ENCODE assay signal across 9 mouse cellular contexts in genomic region chr10:13018510-13018909, GRCm38 (mm10). TPM values are rescaled to one million over a fixed set of nuclear protein-coding genes. Genes with fewer than 3 reads are reported as not detected.
DNase-seq lines count a peak whose midpoint lies in the region; ATAC-seq and TF ChIP-seq lines count a peak whose summit lies in the region.
"Had no signal": no experiment of that assay in that cellular context is flagged by ENCODE, and none has a peak within 500 bp of the region (broad histone marks: within the 10 kb centered on the region; RNA-seq: fewer than 3 reads in every experiment).

No protein-coding gene starts in this region.

- peaks cover 3 to 18% of the 10 kb centered on the region in 2 experiments; a peak in 3 of 4 replicates for H3K4me1 ChIP-seq in CH12.LX (ENCODE audit: control insufficient read depth in 1 of 2, insufficient read depth in 2 of 2)
- H3K4me1 ChIP-seq in forebrain, embryonic 14.5 days (ENCODE audit: control insufficient read depth, insufficient read depth, low read length), result no peaks in the 10 kb centered on the region
- H3K4me1 ChIP-seq: limb, embryonic 15.5 days; stomach, embryonic 15.5 days had no signal

- no peaks in the 10 kb centered on the region for H3K27me3 ChIP-seq in CH12.LX (replicated peaks)
- H3K27me3 ChIP-seq in forebrain, embryonic 14.5 days (replicated peaks; ENCODE audit: control insufficient read depth, insufficient read depth, low read length), result no peaks in the 10 kb centered on the region
- H3K27me3 ChIP-seq: limb, embryonic 15.5 days; stomach, embryonic 15.5 days had no signal

- H3K4me3 ChIP-seq in CH12.LX (replicated peaks in 1 of 3; ENCODE audit: low read depth in 2 of 3, low read length in 2 of 3, poor library complexity in 1 of 3), result no peak overlapping the region
- no peak overlapping the region for H3K4me3 ChIP-seq in forebrain, embryonic 14.5 days (ENCODE audit: low read depth, low read length)
- H3K4me3 ChIP-seq: limb, embryonic 15.5 days; stomach, embryonic 15.5 days had no signal

- dilution Hi-C loops in CH12.LX (cut with MboI; ENCODE audit: extremely low pct_ligation_motif_present, extremely low pct_unique_long_range_greater_than_20kb, low sequenced_read_pairs), result no loop called here

- H3K36me3 ChIP-seq in CH12.LX (replicated peaks in 1 of 2; ENCODE audit: control insufficient read depth in 1 of 2, insufficient read depth in 1 of 2, low read length in 1 of 2), result peaks cover 0 to 1% of the 10 kb centered on the region in 2 experiments
- H3K36me3 ChIP-seq in forebrain, embryonic 14.5 days (ENCODE audit: control insufficient read depth, insufficient read depth, low read length), result no peaks in the 10 kb centered on the region
- H3K36me3 ChIP-seq: limb, embryonic 15.5 days; stomach, embryonic 15.5 days had no signal

- WGBS in forebrain, embryonic 14.5 days, result 65% methylated on average over 7 of the region's 7 CpGs

- H3K27ac ChIP-seq in CH12.LX (ENCODE audit: insufficient read depth, low read depth), result no peak overlapping the region
- H3K27ac ChIP-seq in forebrain, embryonic 14.5 days (ENCODE audit: low read depth, low read length), result no peak overlapping the region
- H3K27ac ChIP-seq: limb, embryonic 15.5 days; stomach, embryonic 15.5 days had no signal

- peak; percentile 33 to 56 for DNase-seq in layer of hippocampus, postnatal 10 days (ENCODE audit: low spot score in 2 of 2)
- DNase-seq in layer of hippocampus, adult 9-11 months, result no peak
- DNase-seq in CH12.LX (ENCODE audit: extremely low read depth) (peak; percentile 33), MN1 (ENCODE audit: low spot score) (peak; percentile 59)
- peak; percentile 54 for DNase-seq in forebrain, embryonic 14.5 days (ENCODE audit: low spot score)

- no peaks in the 10 kb centered on the region for H3K79me2 ChIP-seq in CH12.LX (replicated peaks; ENCODE audit: control insufficient read depth, extremely low read depth, insufficient read depth, poor library complexity, severe bottlenecking)

- TF ChIP-seq EP300 in CH12.LX (IDR thresholded peaks at IDR 0.05; ENCODE audit: low read length), result no peak

- no peak for TF ChIP-seq POLR2A in CH12.LX (IDR thresholded peaks at IDR 0.05; ENCODE audit: low read depth, low read length)

- in situ Hi-C loops in CH12.LX (cut with MboI; ENCODE audit: low pct_ligation_motif_present, low pct_unique_long_range_greater_than_20kb, low sequenced_read_pairs), result loop anchor here (5.0 kb wide), 1 partner anchor 404 kb away; no protein-coding TSS in a partner anchor

- peak; percentile 37 to 81; a peak in 3 of 4 replicates for TF ChIP-seq CTCF in CH12.LX (conservative IDR thresholded peaks at IDR 0.05 in 1 of 2, IDR thresholded peaks at IDR 0.05 in 1 of 2; ENCODE audit: low read depth in 2 of 2, low read length in 2 of 2)

- H3K4me2 ChIP-seq in CH12.LX (ENCODE audit: insufficient read depth, low read depth, poor library complexity, severe bottlenecking), result no peak overlapping the region
- H3K4me2 ChIP-seq in forebrain, embryonic 14.5 days (ENCODE audit: low read length), result no peak overlapping the region
- H3K4me2 ChIP-seq: limb, embryonic 15.5 days; stomach, embryonic 15.5 days had no signal

- TF ChIP-seq RAD21 in CH12.LX (IDR thresholded peaks at IDR 0.05; ENCODE audit: low read depth, low read length), result peak; percentile 74

- no peak overlapping the region for H3K9ac ChIP-seq in CH12.LX (ENCODE audit: insufficient read depth, low read depth)
- H3K9ac ChIP-seq in forebrain, embryonic 14.5 days (ENCODE audit: low read length), result no peak overlapping the region
- H3K9ac ChIP-seq: limb, embryonic 15.5 days; stomach, embryonic 15.5 days had no signal

- H3K9me3 ChIP-seq in CH12.LX (replicated peaks; ENCODE audit: low read length), result no peaks in the 10 kb centered on the region
- H3K9me3 ChIP-seq in forebrain, embryonic 14.5 days (replicated peaks; ENCODE audit: control insufficient read depth, low read length), result no peaks in the 10 kb centered on the region
- H3K9me3 ChIP-seq: limb, embryonic 15.5 days; stomach, embryonic 15.5 days had no signal

- ATAC-seq in forebrain, embryonic 14.5 days, result peak; percentile 64; the same call in 1 of the 2 replicates
- ATAC-seq in megakaryocyte-erythroid progenitor cell, adult 5-6 weeks (replicated peaks; ENCODE audit: low FRiP score, low TSS enrichment, poor library complexity, severe bottlenecking), result peak; percentile 69; the same call in 1 of the 2 replicates
- ATAC-seq in monocyte, adult 5-6 weeks (replicated peaks; ENCODE audit: insufficient number of reproducible peaks, low FRiP score, low TSS enrichment, poor library complexity, severe bottlenecking), result no peak

TF ChIP-seq in CH12.LX, 34 proteins besides CTCF, POLR2A, EP300 and RAD21:
- peak; percentile 82 for TF ChIP-seq SMC3 (IDR thresholded peaks at IDR 0.05; ENCODE audit: low read depth, low read length)
- TF ChIP-seq ZC3H11A (IDR thresholded peaks at IDR 0.05; ENCODE audit: low read depth, low read length), result peak; percentile 34
- TF ChIP-seq ELF1 (IDR thresholded peaks at IDR 0.05; ENCODE audit: low read depth, low read length), result no peak
- TF ChIP-seq MAX (IDR thresholded peaks at IDR 0.05; ENCODE audit: low read length), result no peak

RNA-seq across cellular contexts. Expression of gene Sf3b5, which starts 13.4 kb away (rescaled TPM):
- total RNA-seq in layer of hippocampus, postnatal 10 days (2021), result 1 to 10 TPM; 8.4 to 9.9 TPM
- total RNA-seq in CH12.LX (2012; rRNA removed) (49.1 and 49.6 TPM in 2 replicates), CH12.LX (2014; rRNA removed) (41.8 and 51.3 TPM in 2 replicates)
- 36.6 and 41.9 TPM in 2 replicates for polyA plus RNA-seq in CH12.LX (2012; ENCODE audit: insufficient read length, low read depth)
- polyA plus RNA-seq in forebrain, embryonic 14.5 days (2014; fragmentation: Nextera tagmentation; extraction: Ambion mirVana), result 32.5 and 36.8 TPM in 2 replicates
- total RNA-seq in megakaryocyte-erythroid progenitor cell, adult 5-6 weeks (2014; fragmentation: Nextera tagmentation), result 20.3 and 28.6 TPM in 2 replicates
- total RNA-seq in megakaryocyte-erythroid progenitor cell, adult 5-6 weeks (2017), result 20.3 and 23.7 TPM in 2 replicates
- 9.3 to 13.9 TPM (median 10.2 TPM) in 3 replicates for total RNA-seq in monocyte, adult 5-6 weeks (2017)

RNA-seq across cellular contexts. Expression of gene Plagl1, which starts 41.8 kb away (rescaled TPM):
- 10 to 100 TPM; 33.5 to 45.3 TPM for total RNA-seq in layer of hippocampus, postnatal 10 days (2021)
- total RNA-seq in CH12.LX (2012; rRNA removed), result 0.42 and 1.7 TPM in 2 replicates
- total RNA-seq in CH12.LX (2014; rRNA removed), result 0.04 and 0.48 TPM in 2 replicates
- 0.22 and 0.87 TPM in 2 replicates for polyA plus RNA-seq in CH12.LX (2012; ENCODE audit: insufficient read length, low read depth)
- polyA plus RNA-seq in forebrain, embryonic 14.5 days (2014; fragmentation: Nextera tagmentation; extraction: Ambion mirVana), result 46.7 and 54.9 TPM in 2 replicates
- total RNA-seq in megakaryocyte-erythroid progenitor cell, adult 5-6 weeks (2014; fragmentation: Nextera tagmentation), result not detected in 2 replicates
- total RNA-seq in megakaryocyte-erythroid progenitor cell, adult 5-6 weeks (2017), result not detected in 2 replicates
- total RNA-seq in monocyte, adult 5-6 weeks (2017), result 0.43 to 1.8 TPM in 2 of 3 replicates, not detected in the other

RNA-seq across cellular contexts. Expression of gene Stx11, which starts 54.4 kb away (rescaled TPM):
- total RNA-seq in layer of hippocampus, postnatal 10 days (2021), result under 1 TPM; 0.36 to 0.71 TPM
- total RNA-seq in CH12.LX (2012; rRNA removed), result 33.7 and 49.8 TPM in 2 replicates
- 42.3 and 47.7 TPM in 2 replicates for total RNA-seq in CH12.LX (2014; rRNA removed)
- 22.2 and 23.4 TPM in 2 replicates for polyA plus RNA-seq in CH12.LX (2012; ENCODE audit: insufficient read length, low read depth)
- 0.93 and 0.98 TPM in 2 replicates for polyA plus RNA-seq in forebrain, embryonic 14.5 days (2014; fragmentation: Nextera tagmentation; extraction: Ambion mirVana)
- total RNA-seq in megakaryocyte-erythroid progenitor cell, adult 5-6 weeks (2014; fragmentation: Nextera tagmentation), result 16.8 and 18.1 TPM in 2 replicates
- total RNA-seq in megakaryocyte-erythroid progenitor cell, adult 5-6 weeks (2017), result 13.3 and 14.6 TPM in 2 replicates
- 36.7 to 65.0 TPM (median 55.4 TPM) in 3 replicates for total RNA-seq in monocyte, adult 5-6 weeks (2017)

Comparison
In these comparisons a context has a peak if more than half of its experiments do, and no peak if none do; other contexts are left out.
1. RNA of gene Plagl1, which starts 41.8 kb away (total RNA-seq): 33.5 to 45.3 TPM in layer of hippocampus, postnatal 10 days; 0.43 to 1.8 TPM in monocyte, adult 5-6 weeks, 0.04 to 1.7 TPM in CH12.LX and not detected in megakaryocyte-erythroid progenitor cell, adult 5-6 weeks; every median in the first group is over 10 times any median in the second.
2. RNA of gene Stx11, which starts 54.4 kb away (total RNA-seq): 36.7 to 65.0 TPM in monocyte, adult 5-6 weeks, 33.7 to 49.8 TPM in CH12.LX and 13.3 to 18.1 TPM in megakaryocyte-erythroid progenitor cell, adult 5-6 weeks; 0.36 to 0.71 TPM in layer of hippocampus, postnatal 10 days; every median in the first group is over 4 times any median in the second.